Mouse (Mus musculus): ENCODE data around the gene Gfpt1.

DNA sequence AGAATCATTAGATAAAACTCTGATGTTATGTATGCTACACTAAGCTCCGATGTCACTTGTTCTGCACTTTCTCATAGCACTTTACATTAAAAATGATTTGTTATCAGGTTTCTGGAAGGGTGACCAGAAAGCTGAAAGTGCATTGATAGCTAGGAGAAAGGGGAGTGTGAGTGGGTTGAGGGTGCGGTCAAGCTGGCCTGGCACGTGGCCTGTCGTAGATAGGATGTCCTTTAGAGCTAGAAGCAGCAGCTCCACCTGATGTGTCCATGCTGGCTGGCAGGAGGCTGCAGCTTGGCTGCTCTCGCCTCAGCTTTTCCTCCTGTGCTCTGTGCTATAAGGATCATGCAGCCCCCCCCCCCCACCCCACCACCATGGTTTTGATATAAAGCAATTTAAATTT, 49.8 kb downstream of the Gfpt1 start:
- TF ChIP-seq CTCF (IDR thresholded peaks at IDR 0.05; ENCODE audit: control insufficient read depth, insufficient read depth, insufficient read length) = no peak
- no peak for TF ChIP-seq USF1 (IDR thresholded peaks at IDR 0.05; ENCODE audit: low read depth)
- no peak for TF ChIP-seq MAX (IDR thresholded peaks at IDR 0.05)
- TF ChIP-seq MYOG (IDR thresholded peaks at IDR 0.05; ENCODE audit: control insufficient read depth, extremely low read depth, insufficient read length) = no peak

Data from C2C12 (cell line).